Mouse (Mus musculus) heart, adult 2 months (tissue): ENCODE measurements around the gene Gnl1.

Source experiments
- CTCF ChIP-seq: fragments of 200-600 bp; IDR thresholded peaks from 2 replicates; pipeline ENCODE4 v1.8.1; 2022; ENCODE audit warnings: antibody characterized with exemption, mild to moderate bottlenecking, moderate library complexity
- EP300 ChIP-seq: fragments of 200-500 bp; IDR thresholded peaks from 2 replicates; pipeline ENCODE4 v1.6.1; 2011; ENCODE audit warnings: low read depth, low read length, control low read depth; ENCODE audit not compliant: insufficient read depth
- POLR2A ChIP-seq: fragments of 200-500 bp; IDR thresholded peaks from 2 replicates; pipeline ENCODE4 v1.6.1; 2011; ENCODE audit warnings: mild to moderate bottlenecking, low read depth, low read length, control low read depth; ENCODE audit not compliant: insufficient read depth

- TF ChIP-seq POLR2A (no peak), EP300 (no peak), CTCF (no peak)
These were observed 23.7 kb downstream of the Gnl1 start for GRCm38 (mm10) chr17:36003331-36003730.
